Mouse (Mus musculus) small intestine, adult 2 months (tissue): ENCODE data around the gene Slc6a12.
"Not testable (repeated sequence)": the region's sequence is repeated elsewhere in the genome, so short reads cannot be mapped to it uniquely, and the experiment has no call there.

Source experiments
- CTCF ChIP-seq: fragments of 200-500 bp; IDR thresholded peaks from 2 replicates; pipeline ENCODE4 v1.5.1; 2012; ENCODE audit warnings: low read depth, mild to moderate bottlenecking, control low read depth, inconsistent platforms, low read length, moderate library complexity, mixed read lengths; ENCODE audit not compliant: insufficient replicate concordance, insufficient read length; ENCODE audit errors: extremely low read depth
- POLR2A ChIP-seq: fragments of 200-500 bp; IDR thresholded peaks from 2 replicates; pipeline ENCODE4 v1.6.1; 2012; ENCODE audit warnings: low read depth, mild to moderate bottlenecking, control low read depth, inconsistent platforms, low read length, moderate library complexity

GRCm38 (mm10) chr6:121366537-121366936 lies 23.7 kb downstream of the Slc6a12 start:
- TF ChIP-seq POLR2A, result not testable (repeated sequence)
- TF ChIP-seq CTCF, result peak; percentile 55; the same call in 1 of the 2 replicates
